Mouse (Mus musculus): ENCODE results near the gene Rab5c. TPM values are rescaled to one million over a fixed set of nuclear protein-coding genes. Genes with fewer than 3 reads are reported as not detected.

The Rab5c gene
- polyA plus RNA-seq, 1 experiment from 2014 or later, result 29.5 TPM

- Histone ChIP-seq H3K4me1 (replicated peaks) (peaks cover 4% of the 10 kb centered on the region), H3K4me3 (replicated peaks) (no peak overlapping the region), H3K27ac (no peak overlapping the region), H3K9ac (replicated peaks) (no peak overlapping the region), H3K4me2 (replicated peaks) (no peak overlapping the region), H3K9me3 (no peaks in the 10 kb centered on the region), H3K36me3 (no peaks in the 10 kb centered on the region), H3K27me3 (peaks cover 22% of the 10 kb centered on the region)
- WGBS, result 84% methylated on average over 7 of the region's 7 CpGs
- ATAC-seq, result no peak
These were observed 50.8 kb downstream of the Rab5c start for GRCm38 (mm10) chr11:100687265-100687664.

GRCm38 (mm10) chr11:100685371-100685770 is 52.6 kb downstream of the Rab5c start:
- no peak for ATAC-seq
- WGBS, result 82% methylated on average over 2 of the region's 3 CpGs

GRCm38 (mm10) chr11:100684084-100684483 is 53.9 kb downstream of the Rab5c start:
- H3K4me3 ChIP-seq (replicated peaks), result no peak overlapping the region
- no peak overlapping the region for H3K4me2 ChIP-seq (replicated peaks)
- H3K9me3 ChIP-seq, result no peaks in the 10 kb centered on the region
- no peaks in the 10 kb centered on the region for H3K4me1 ChIP-seq (replicated peaks)
- 88% methylated on average over 2 of the region's 2 CpGs for WGBS
- no peaks in the 10 kb centered on the region for H3K27me3 ChIP-seq
- ATAC-seq, result no peak
- no peak overlapping the region for H3K9ac ChIP-seq (replicated peaks)
- H3K36me3 ChIP-seq, result no peaks in the 10 kb centered on the region
- no peak overlapping the region for H3K27ac ChIP-seq

More at GRCm38 (mm10) chr11:100685371-100685770, 52.6 kb downstream of the Rab5c start:
- Histone ChIP-seq H3K4me3 (replicated peaks) (no peak overlapping the region), H3K27me3 (peaks cover 5% of the 10 kb centered on the region; the same call in 1 of the 2 replicates), H3K36me3 (no peaks in the 10 kb centered on the region), H3K27ac (no peak overlapping the region), H3K9ac (replicated peaks) (no peak overlapping the region), H3K4me1 (replicated peaks) (no peaks in the 10 kb centered on the region), H3K9me3 (no peaks in the 10 kb centered on the region), H3K4me2 (replicated peaks) (no peak overlapping the region)

GRCm38 (mm10) chr11:100682526-100682925 is 55.5 kb downstream of the Rab5c start:
- 0 out of 2 replicates have a peak, but pooled peaks cover 6% of the 10 kb centered on the region for H3K4me1 ChIP-seq (replicated peaks)
- no peak overlapping the region for H3K27ac ChIP-seq
- 74% methylated on average over 5 of the region's 5 CpGs for WGBS
- no peak overlapping the region for H3K9ac ChIP-seq (replicated peaks)
- ATAC-seq, result no peak
- no peaks in the 10 kb centered on the region for H3K9me3 ChIP-seq
- no peaks in the 10 kb centered on the region for H3K36me3 ChIP-seq
- H3K4me3 ChIP-seq (replicated peaks), result no peak overlapping the region
- H3K27me3 ChIP-seq, result no peaks in the 10 kb centered on the region
- no peak overlapping the region for H3K4me2 ChIP-seq (replicated peaks)

- H3K4me1 ChIP-seq (replicated peaks), result 0 out of 2 replicates have a peak, but pooled peaks cover 8% of the 10 kb centered on the region
- H3K9ac ChIP-seq (replicated peaks), result no peak overlapping the region
- ATAC-seq, result no peak
- H3K27me3 ChIP-seq, result no peaks in the 10 kb centered on the region
- H3K4me2 ChIP-seq (replicated peaks), result no peak overlapping the region
- 80% methylated on average over 5 of the region's 5 CpGs for WGBS
- no peaks in the 10 kb centered on the region for H3K36me3 ChIP-seq
- no peaks in the 10 kb centered on the region for H3K9me3 ChIP-seq
- H3K27ac ChIP-seq, result no peak overlapping the region
- H3K4me3 ChIP-seq (replicated peaks), result no peak overlapping the region
These were observed 56.2 kb downstream of the Rab5c start for GRCm38 (mm10) chr11:100681826-100682225.

- H3K9me3 ChIP-seq, result no peaks in the 10 kb centered on the region
- no peak for ATAC-seq
- H3K9ac ChIP-seq (replicated peaks), result no peak overlapping the region
- H3K4me2 ChIP-seq (replicated peaks), result no peak overlapping the region
- no peak overlapping the region for H3K4me3 ChIP-seq (replicated peaks)
- no peak overlapping the region for H3K27ac ChIP-seq
- H3K36me3 ChIP-seq, result no peaks in the 10 kb centered on the region
- WGBS, result 53% methylated on average over 7 of the region's 7 CpGs
- H3K4me1 ChIP-seq (replicated peaks), result peaks cover 14% of the 10 kb centered on the region
- H3K27me3 ChIP-seq, result no peaks in the 10 kb centered on the region; the same call in 1 of the 2 replicates
These were observed 60.2 kb downstream of the Rab5c start for GRCm38 (mm10) chr11:100677810-100678209.

- WGBS, result 2% methylated on average over 23 of the region's 23 CpGs
- peak overlapping the region; percentile 51; the same call in 1 of the 2 replicates for H3K9ac ChIP-seq (replicated peaks)
- ATAC-seq, result no peak
These were observed 64.8 kb downstream of the Rab5c start for GRCm38 (mm10) chr11:100673169-100673568.

GRCm38 (mm10) chr11:100671956-100672355 is 66.1 kb downstream of the Rab5c start:
- no peak overlapping the region for H3K4me3 ChIP-seq (replicated peaks)

More at GRCm38 (mm10) chr11:100673169-100673568, 64.8 kb downstream of the Rab5c start:
- Histone ChIP-seq H3K4me3 (replicated peaks) (peak overlapping the region; percentile 6; the same call in 1 of the 2 replicates), H3K27ac (no peak overlapping the region), H3K4me2 (replicated peaks) (peak overlapping the region; percentile 41), H3K9me3 (no peaks in the 10 kb centered on the region), H3K36me3 (no peaks in the 10 kb centered on the region), H3K27me3 (no peaks in the 10 kb centered on the region; the same call in 1 of the 2 replicates), H3K4me1 (replicated peaks) (peaks cover 14% of the 10 kb centered on the region)

GRCm38 (mm10) chr11:100671049-100671448 is 67.0 kb downstream of the Rab5c start:
- Histone ChIP-seq H3K4me1 (replicated peaks) (peaks cover 6% of the 10 kb centered on the region), H3K36me3 (no peaks in the 10 kb centered on the region), H3K4me3 (replicated peaks) (no peak overlapping the region), H3K27me3 (no peaks in the 10 kb centered on the region; the same call in 1 of the 2 replicates), H3K9me3 (no peaks in the 10 kb centered on the region), H3K27ac (no peak overlapping the region), H3K9ac (replicated peaks) (no peak overlapping the region), H3K4me2 (replicated peaks) (no peak overlapping the region)
- ATAC-seq, result no peak
- 67% methylated on average over 1 of the region's 1 CpGs for whole genome bisulfite sequencing

More at GRCm38 (mm10) chr11:100671956-100672355, 66.1 kb downstream of the Rab5c start:
- H3K4me1 ChIP-seq (replicated peaks), result peaks cover 6% of the 10 kb centered on the region
- no peak overlapping the region for H3K9ac ChIP-seq (replicated peaks)
- no peak overlapping the region for H3K27ac ChIP-seq
- 87% methylated on average over 2 of the region's 2 CpGs for WGBS
- no peaks in the 10 kb centered on the region for H3K9me3 ChIP-seq
- no peak for ATAC-seq
- H3K27me3 ChIP-seq, result no peaks in the 10 kb centered on the region; the same call in 1 of the 2 replicates
- H3K4me2 ChIP-seq (replicated peaks), result no peak overlapping the region
- H3K36me3 ChIP-seq, result no peaks in the 10 kb centered on the region

Other genes with a start within 250 kb of the Rab5c start
- gene Acly, start 210.2 kb downstream of the Rab5c start, polyA plus RNA-seq (2015; fragmentation: Nextera tagmentation; extraction: Ambion mirVana), result 272 and 273 TPM in 2 replicates
- gene Ttc25, start 192.6 kb downstream of the Rab5c start, polyA plus RNA-seq (2015; fragmentation: Nextera tagmentation; extraction: Ambion mirVana), result 2.8 and 3.0 TPM in 2 replicates
- 21.5 and 23.6 TPM in 2 replicates for gene Cnp, start 163.3 kb downstream of the Rab5c start, polyA plus RNA-seq (2015; fragmentation: Nextera tagmentation; extraction: Ambion mirVana)
- 118 and 122 TPM in 2 replicates for gene Nkiras2, start 119.0 kb downstream of the Rab5c start, polyA plus RNA-seq (2015; fragmentation: Nextera tagmentation; extraction: Ambion mirVana)
- gene Dnajc7, start 118.0 kb downstream of the Rab5c start, polyA plus RNA-seq (2015; fragmentation: Nextera tagmentation; extraction: Ambion mirVana), result 311 and 312 TPM in 2 replicates
- 0.45 and 0.70 TPM in 2 replicates for gene Zfp385c, start 45.8 kb downstream of the Rab5c start, polyA plus RNA-seq (2015; fragmentation: Nextera tagmentation; extraction: Ambion mirVana)
- 2.5 and 2.6 TPM in 2 replicates for gene Dhx58, start 33.9 kb downstream of the Rab5c start, polyA plus RNA-seq (2015; fragmentation: Nextera tagmentation; extraction: Ambion mirVana)
- 44.5 and 47.7 TPM in 2 replicates for gene Kat2a, start 25.8 kb downstream of the Rab5c start, polyA plus RNA-seq (2015; fragmentation: Nextera tagmentation; extraction: Ambion mirVana)
- gene Hspb9, start 24.4 kb downstream of the Rab5c start, polyA plus RNA-seq (2015; fragmentation: Nextera tagmentation; extraction: Ambion mirVana), result 0.26 TPM in 1 of 2 replicates, not detected in the other
- 8.4 and 8.5 TPM in 2 replicates for gene Kcnh4, start 21.7 kb upstream of the Rab5c start, polyA plus RNA-seq (2015; fragmentation: Nextera tagmentation; extraction: Ambion mirVana)
- 0.30 TPM in 1 of 2 replicates, not detected in the other for gene Hcrt, start 24.7 kb upstream of the Rab5c start, polyA plus RNA-seq (2015; fragmentation: Nextera tagmentation; extraction: Ambion mirVana)
- 2.9 and 4.0 TPM in 2 replicates for gene Ghdc, start 32.7 kb upstream of the Rab5c start, polyA plus RNA-seq (2015; fragmentation: Nextera tagmentation; extraction: Ambion mirVana)
- gene Stat5b, start 112.5 kb upstream of the Rab5c start, polyA plus RNA-seq (2015; fragmentation: Nextera tagmentation; extraction: Ambion mirVana), result 14.0 and 14.5 TPM in 2 replicates
- 1.3 and 1.7 TPM in 2 replicates for gene Stat5a, start 121.1 kb upstream of the Rab5c start, polyA plus RNA-seq (2015; fragmentation: Nextera tagmentation; extraction: Ambion mirVana)
- gene Stat3, start 201.3 kb upstream of the Rab5c start, polyA plus RNA-seq (2015; fragmentation: Nextera tagmentation; extraction: Ambion mirVana), result 28.7 and 34.3 TPM in 2 replicates
- gene Cavin1, start 232.7 kb upstream of the Rab5c start, polyA plus RNA-seq (2015; fragmentation: Nextera tagmentation; extraction: Ambion mirVana), result 28.3 and 30.4 TPM in 2 replicates